Mouse (Mus musculus) MEL (cell line): ENCODE measurements at regions not wholly inside any gene's neighbourhood (a gene's known extent, or its start where the extent isn't known, plus 50 kb on each side); places are given as distances from the start of the nearest gene placed in this dataset.

Experiments
- DNase-seq: peaks from one replicate; pipeline ENCODE4 v3.0.0; 2011; ENCODE audit warnings: low read depth, low spot score
- H3K27ac ChIP-seq: 2 replicates; pipeline ENCODE4 v1.5.1; 2012; ENCODE audit warnings: low read depth, mild to moderate bottlenecking, control low read depth, low read length, moderate library complexity; ENCODE audit not compliant: control insufficient read depth
- H3K27me3 ChIP-seq, 2 experiments: fragments of 150-350 bp in 1 of 2; sonication (generic) in 1 of 2; 2 replicates each; pipeline ENCODE4 v1.6.1; 2012; ENCODE audit warnings: low read length in 2 of 2, mild to moderate bottlenecking in 2 of 2, improper control_type of control experiment in 1 of 2, moderate library complexity in 1 of 2; ENCODE audit not compliant: insufficient read depth in 2 of 2, control insufficient read depth in 1 of 2
- H3K36me3 ChIP-seq, 2 experiments: 2 replicates each; pipeline ENCODE4 v1.6.1; 2012 to 2014; ENCODE audit warnings: low read length in 2 of 2, improper control_type of control experiment in 1 of 2, inconsistent platforms in 1 of 2, mild to moderate bottlenecking in 1 of 2; ENCODE audit not compliant: insufficient read depth in 2 of 2, control insufficient read depth in 1 of 2
- H3K4me1 ChIP-seq, 2 experiments: fragments of 150-350 bp in 1 of 2; sonication (generic) in 1 of 2; 2 replicates each; pipeline ENCODE4 v1.6.1; 2012; ENCODE audit warnings: low read length in 2 of 2, improper control_type of control experiment in 1 of 2, mild to moderate bottlenecking in 1 of 2; ENCODE audit not compliant: insufficient read depth in 2 of 2, control insufficient read depth in 1 of 2
- H3K4me3 ChIP-seq, 2 experiments: fragments of 150-350 bp in 1 of 2; sonication (generic) in 1 of 2; 2 replicates each; pipeline ENCODE4 v1.5.1; 2012; ENCODE audit warnings: low read depth in 2 of 2, low read length in 2 of 2, mild to moderate bottlenecking in 2 of 2, moderate library complexity in 2 of 2, control low read depth in 1 of 2, improper control_type of control experiment in 1 of 2; ENCODE audit not compliant: control insufficient read depth in 1 of 2, insufficient read depth in 1 of 2
- H3K79me2 ChIP-seq: 2 replicates; pipeline ENCODE4 v1.6.1; 2012; ENCODE audit warnings: mild to moderate bottlenecking, low read length, moderate library complexity; ENCODE audit not compliant: control insufficient read depth, poor library complexity, insufficient read depth
- H3K9ac ChIP-seq: 2 replicates; pipeline ENCODE4 v1.6.1; 2012; ENCODE audit warnings: low read depth, mild to moderate bottlenecking, control low read depth, low read length, moderate library complexity; ENCODE audit not compliant: control insufficient read depth, poor library complexity, severe bottlenecking
- H3K9me3 ChIP-seq: fragments of 150-350 bp; sonication (generic); replicated peaks from 2 replicates; pipeline ENCODE4 v1.6.1; 2012; ENCODE audit warnings: mild to moderate bottlenecking, low read length, improper control_type of control experiment, moderate library complexity; ENCODE audit not compliant: insufficient read depth
- BHLHE40 ChIP-seq: IDR thresholded peaks from 2 replicates; pipeline ENCODE4 v1.6.1; 2012; ENCODE audit warnings: low read depth, mild to moderate bottlenecking, inconsistent platforms, low read length, improper control_type of control experiment, borderline replicate concordance
- CHD1 ChIP-seq: IDR thresholded peaks from 2 replicates; pipeline ENCODE4 v1.6.1; 2012; ENCODE audit warnings: low read depth, mild to moderate bottlenecking, inconsistent platforms, low read length, improper control_type of control experiment
- CHD2 ChIP-seq: IDR thresholded peaks from 2 replicates; pipeline ENCODE4 v1.6.1; 2011; ENCODE audit warnings: low read length, improper control_type of control experiment
- CTCF ChIP-seq, 3 experiments: IDR thresholded peaks in 2 of 3; conservative IDR thresholded peaks in 1 of 3; 2 replicates each; pipeline ENCODE4 v1.5.1; 2011 to 2012; ENCODE audit warnings: low read length in 3 of 3, low read depth in 2 of 3, mild to moderate bottlenecking in 2 of 3, improper control_type of control experiment in 1 of 3, inconsistent platforms in 1 of 3, mixed read lengths in 1 of 3, moderate library complexity in 1 of 3; ENCODE audit not compliant: control insufficient read depth in 1 of 3, insufficient read depth in 1 of 3, poor library complexity in 1 of 3, severe bottlenecking in 1 of 3
- ETS1 ChIP-seq: IDR thresholded peaks from 2 replicates; pipeline ENCODE4 v1.6.1; 2012; ENCODE audit warnings: low read depth, mild to moderate bottlenecking, inconsistent platforms, low read length, improper control_type of control experiment, moderate library complexity
- MAZ ChIP-seq: IDR thresholded peaks from 2 replicates; pipeline ENCODE4 v1.6.1; 2012; ENCODE audit warnings: low read depth, mild to moderate bottlenecking, inconsistent platforms, low read length, improper control_type of control experiment
- MYB ChIP-seq: IDR thresholded peaks from 2 replicates; pipeline ENCODE4 v1.6.1; 2011; ENCODE audit warnings: mild to moderate bottlenecking, low read depth, low read length, improper control_type of control experiment
- NELFE ChIP-seq: IDR thresholded peaks from 2 replicates; pipeline ENCODE4 v1.6.1; 2011; ENCODE audit warnings: low read depth, low read length, improper control_type of control experiment
- NRF1 ChIP-seq: IDR thresholded peaks from 2 replicates; pipeline ENCODE4 v1.6.1; 2014; ENCODE audit warnings: low read depth, mild to moderate bottlenecking, inconsistent platforms, low read length, improper control_type of control experiment, moderate library complexity; ENCODE audit not compliant: poor library complexity, insufficient read depth, severe bottlenecking
- POLR2A ChIP-seq, 2 experiments: IDR thresholded peaks; 2 replicates each; pipeline ENCODE4 v1.6.1; 2011 to 2012; ENCODE audit warnings: low read length in 2 of 2, mild to moderate bottlenecking in 2 of 2, control low read depth in 1 of 2, improper control_type of control experiment in 1 of 2, low read depth in 1 of 2, moderate library complexity in 1 of 2; ENCODE audit not compliant: control insufficient read depth in 1 of 2, insufficient read depth in 1 of 2, poor library complexity in 1 of 2
- POLR2AphosphoS2 ChIP-seq: IDR thresholded peaks from 2 replicates; pipeline ENCODE4 v1.6.1; 2011; ENCODE audit warnings: low read length, improper control_type of control experiment
- RCOR1 ChIP-seq: IDR thresholded peaks from 2 replicates; pipeline ENCODE4 v1.6.1; 2012; ENCODE audit warnings: low read depth, mild to moderate bottlenecking, inconsistent platforms, low read length, improper control_type of control experiment
- SIN3A ChIP-seq: IDR thresholded peaks from 2 replicates; pipeline ENCODE4 v1.6.1; 2012; ENCODE audit warnings: low read length, improper control_type of control experiment, inconsistent platforms
- UBTF ChIP-seq: IDR thresholded peaks from 2 replicates; pipeline ENCODE4 v1.6.1; 2012; ENCODE audit warnings: low read depth, mild to moderate bottlenecking, inconsistent platforms, low read length, improper control_type of control experiment, moderate library complexity, borderline replicate concordance; ENCODE audit not compliant: insufficient read depth
- USF2 ChIP-seq, 2 experiments: IDR thresholded peaks; 2 replicates each; pipeline ENCODE4 v1.6.1; 2011 to 2012; ENCODE audit warnings: improper control_type of control experiment in 2 of 2, low read length in 2 of 2, borderline replicate concordance in 1 of 2, inconsistent platforms in 1 of 2, low read depth in 1 of 2, mild to moderate bottlenecking in 1 of 2; ENCODE audit not compliant: insufficient read depth in 1 of 2
- ZC3H11A ChIP-seq: IDR thresholded peaks from 2 replicates; pipeline ENCODE4 v1.6.1; 2012; ENCODE audit warnings: low read depth, mild to moderate bottlenecking, inconsistent platforms, low read length, improper control_type of control experiment
- ZKSCAN1 ChIP-seq: IDR thresholded peaks from 2 replicates; pipeline ENCODE4 v1.6.1; 2012; ENCODE audit warnings: low read depth, mild to moderate bottlenecking, inconsistent platforms, low read length, improper control_type of control experiment, moderate library complexity
- ZNF384 ChIP-seq: IDR thresholded peaks from 2 replicates; pipeline ENCODE4 v1.6.1; 2012; ENCODE audit warnings: low read depth, mild to moderate bottlenecking, inconsistent platforms, low read length, improper control_type of control experiment

DNA sequence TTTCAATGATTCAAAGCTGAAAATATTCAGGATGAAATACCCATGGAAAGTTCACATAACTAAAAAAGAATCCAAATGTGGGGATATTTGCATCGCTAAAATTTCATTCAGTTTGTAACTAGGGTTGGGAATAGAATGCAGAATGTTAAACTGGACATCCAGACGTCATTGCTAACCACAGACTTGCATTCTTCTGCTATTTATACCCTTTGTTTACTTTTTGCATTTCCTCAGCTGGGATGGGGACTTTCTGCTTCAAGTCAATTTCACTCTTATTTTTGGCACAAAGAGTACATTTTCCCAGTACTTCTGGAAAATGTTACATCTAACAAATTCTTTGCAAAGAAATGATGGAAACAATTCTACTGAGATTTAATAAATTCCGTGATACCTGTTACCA is 848.9 kb upstream of the Cited2 start:
- no peak for DNase-seq
- H3K79me2 ChIP-seq: no peaks in the 10 kb centered on the region
- H3K9me3 ChIP-seq: no peaks in the 10 kb centered on the region
- no peak for TF ChIP-seq CTCF (IDR thresholded peaks at IDR 0.05 in 2 of 3, conservative IDR thresholded peaks at IDR 0.05 in 1 of 3; ENCODE audit: control insufficient read depth in 1 of 3, insufficient read depth in 1 of 3, low read depth in 2 of 3, low read length in 3 of 3, poor library complexity in 1 of 3, severe bottlenecking in 1 of 3)
- no peak for TF ChIP-seq NELFE
- TF ChIP-seq RCOR1: no peak
- TF ChIP-seq ZNF384: no peak
- no peak for TF ChIP-seq POLR2AphosphoS2
- TF ChIP-seq CHD1: no peak
- no peak for TF ChIP-seq NRF1
- no peak for TF ChIP-seq USF2 (IDR thresholded peaks at IDR 0.05; ENCODE audit: borderline replicate concordance in 1 of 2, insufficient read depth in 1 of 2, low read depth in 1 of 2, low read length in 2 of 2)
- no peak for TF ChIP-seq ETS1
- no peak for TF ChIP-seq POLR2A (IDR thresholded peaks at IDR 0.05; ENCODE audit: control insufficient read depth in 1 of 2, insufficient read depth in 1 of 2, low read depth in 1 of 2, low read length in 2 of 2, poor library complexity in 1 of 2)
- no peaks in the 10 kb centered on the region for H3K27me3 ChIP-seq
- no peak overlapping the region for H3K9ac ChIP-seq
- no peak overlapping the region for H3K4me3 ChIP-seq
- no peaks in the 10 kb centered on the region for H3K4me1 ChIP-seq
- H3K36me3 ChIP-seq: no peaks in the 10 kb centered on the region
- no peak overlapping the region for H3K27ac ChIP-seq

DNA sequence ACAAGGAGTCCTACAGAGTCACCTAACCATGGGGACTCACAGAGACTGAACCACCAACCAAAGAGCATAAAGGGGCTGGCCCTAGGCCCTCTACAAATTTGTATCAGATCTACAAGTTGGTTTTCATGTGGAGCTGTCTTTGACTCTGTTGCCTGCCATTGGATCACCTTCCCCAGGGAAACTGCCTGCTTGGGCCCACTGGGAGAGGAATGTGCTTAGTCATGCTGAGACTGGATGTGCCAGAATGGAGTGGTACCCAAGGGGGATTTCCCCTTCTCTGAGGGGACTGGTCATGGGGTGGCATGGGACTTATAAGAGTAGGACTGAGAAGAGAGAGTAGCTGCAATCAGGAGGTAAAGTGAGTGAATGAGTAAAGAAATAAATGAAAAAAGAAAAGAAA is 844.8 kb upstream of the Cited2 start:
- no peaks in the 10 kb centered on the region for H3K9me3 ChIP-seq
- no peaks in the 10 kb centered on the region for H3K27me3 ChIP-seq
- TF ChIP-seq ZC3H11A: no peak
- no peak for TF ChIP-seq MYB
- TF ChIP-seq CHD2: no peak
- no peak for TF ChIP-seq CTCF (IDR thresholded peaks at IDR 0.05 in 2 of 3, conservative IDR thresholded peaks at IDR 0.05 in 1 of 3; ENCODE audit: control insufficient read depth in 1 of 3, insufficient read depth in 1 of 3, low read depth in 2 of 3, low read length in 3 of 3, poor library complexity in 1 of 3, severe bottlenecking in 1 of 3)
- no peak for TF ChIP-seq RCOR1
- no peak for TF ChIP-seq BHLHE40
- no peak for TF ChIP-seq ZKSCAN1
- TF ChIP-seq USF2 (IDR thresholded peaks at IDR 0.05; ENCODE audit: borderline replicate concordance in 1 of 2, insufficient read depth in 1 of 2, low read depth in 1 of 2, low read length in 2 of 2): no peak
- TF ChIP-seq SIN3A: no peak
- TF ChIP-seq UBTF: no peak
- TF ChIP-seq MAZ: no peak
- H3K4me1 ChIP-seq: no peaks in the 10 kb centered on the region
- no peak overlapping the region for H3K9ac ChIP-seq
- no peaks in the 10 kb centered on the region for H3K36me3 ChIP-seq
- no peak overlapping the region for H3K27ac ChIP-seq
- H3K4me3 ChIP-seq: no peak overlapping the region
- no peaks in the 10 kb centered on the region for H3K79me2 ChIP-seq
- no peak for DNase-seq
